Mouse (Mus musculus) liver, postnatal 0 days (tissue): ENCODE results near the gene Vmn1r54. TPM values are rescaled to one million over a fixed set of nuclear protein-coding genes. Genes with fewer than 3 reads are reported as not detected.

Experiments
- ATAC-seq: fragments of 200-750 bp; cut with Nextera tagmentation; 2 replicates; pipeline ENCODE4 v1.8.0; 2017; ENCODE audit warnings: mild to moderate bottlenecking, moderate library complexity
- DNase-seq: peaks from one replicate; pipeline ENCODE4 v3.0.0-alpha.2; 2016
- H3K27ac ChIP-seq: fragments of 300-500 bp; sonication (generic); 2 replicates; pipeline ENCODE4 v1.5.1; 2014; ENCODE audit warnings: antibody characterized with exemption, moderate library complexity, mild to moderate bottlenecking, low read depth
- H3K27me3 ChIP-seq: fragments of 300-500 bp; sonication (generic); 2 replicates; pipeline ENCODE4 v1.6.1; 2014; ENCODE audit warnings: low read length, control low read depth, mixed read lengths; ENCODE audit not compliant: insufficient read depth
- H3K36me3 ChIP-seq: fragments of 300-500 bp; sonication (generic); replicated peaks from 2 replicates; pipeline ENCODE4 v1.6.1; 2014; ENCODE audit warnings: mild to moderate bottlenecking, control low read depth, low read length, moderate library complexity, mixed read lengths; ENCODE audit not compliant: insufficient read depth
- H3K4me1 ChIP-seq: fragments of 300-500 bp; sonication (generic); 2 replicates; pipeline ENCODE4 v1.6.1; 2014; ENCODE audit warnings: antibody characterized with exemption, mild to moderate bottlenecking, control low read depth; ENCODE audit not compliant: insufficient read depth
- H3K4me2 ChIP-seq: fragments of 300-500 bp; sonication (generic); 2 replicates; pipeline ENCODE4 v1.6.1; 2014; ENCODE audit warnings: low read depth, mild to moderate bottlenecking, low read length, moderate library complexity, mixed read lengths
- H3K4me3 ChIP-seq: fragments of 300-500 bp; sonication (generic); 2 replicates; pipeline ENCODE4 v1.5.1; 2014; ENCODE audit warnings: low read depth, low read length
- H3K9ac ChIP-seq: fragments of 300-500 bp; sonication (generic); replicated peaks from 2 replicates; pipeline ENCODE4 v1.6.1; 2014; ENCODE audit warnings: mild to moderate bottlenecking, moderate library complexity
- H3K9me3 ChIP-seq: fragments of 300-500 bp; sonication (generic); 2 replicates; pipeline ENCODE4 v1.6.1; 2016; ENCODE audit warnings: mild to moderate bottlenecking, control low read depth, low read length, mixed read lengths
- CTCF ChIP-seq: sonication (generic); IDR thresholded peaks from 2 replicates; pipeline ENCODE4 v1.5.1; 2016; ENCODE audit warnings: antibody characterized with exemption, low read depth
- EP300 ChIP-seq: IDR thresholded peaks from 2 replicates; pipeline ENCODE4 v1.6.1; 2016; ENCODE audit warnings: antibody characterized with exemption, low read depth, mild to moderate bottlenecking
- WGBS: fragments of 180-500 bp; shearing (Covaris S2); extraction: QIAGEN DNeasy Blood & Tissue Kit; methylation state at CpG from one replicate; pipeline ENCODE4 v1.1.7; 2014; ENCODE audit not compliant: insufficient replicate concordance; 5-methylcytosine and 5-hydroxymethylcytosine counted together
- polyA plus RNA-seq: library from polyadenylated mRNA; unstranded; fragments of >200 nt; fragmentation: Nextera tagmentation; extraction: Ambion mirVana; gene quantifications from 2 replicates; pipeline ENCODE4 v1.2.1, GENCODE M21; 2015

Vmn1r54 gene
- polyA plus RNA-seq, 1 experiment from 2014 or later, result not detected

- 81% methylated on average over 1 of the region's 1 CpGs for WGBS
- no peaks in the 10 kb centered on the region for H3K9me3 ChIP-seq
These were observed 54.8 kb downstream of the Vmn1r54 start, which contains the start of gene BC048671 for GRCm38 (mm10) chr6:90300919-90301318. BC048671 (plus strand) TSS chr6:90301219.

GRCm38 (mm10) chr6:90306315-90306975 is 60.3 kb downstream of the Vmn1r54 start:
- peak overlapping the region; percentile 44; the same call in 1 of the 2 replicates for H3K27ac ChIP-seq
- no peak for DNase-seq
- no peaks in the 10 kb centered on the region for H3K9me3 ChIP-seq
- H3K36me3 ChIP-seq, result 0 out of 2 replicates have a peak, but pooled peaks cover 2% of the 10 kb centered on the region
- no peaks in the 10 kb centered on the region for H3K27me3 ChIP-seq
- H3K4me3 ChIP-seq, result no peak overlapping the region
- peaks cover 5% of the 10 kb centered on the region for H3K4me1 ChIP-seq
- H3K9ac ChIP-seq, result no peak overlapping the region
- TF ChIP-seq EP300 (no peak), CTCF (no peak)
- H3K4me2 ChIP-seq, result no peak overlapping the region
- WGBS, result 57% methylated on average over 6 of the region's 6 CpGs
- peak; percentile 83 for ATAC-seq

More at GRCm38 (mm10) chr6:90300919-90301318, 54.8 kb downstream of the Vmn1r54 start, which contains the start of gene BC048671:
- ATAC-seq (no peak), DNase-seq (no peak)
- H3K27me3 ChIP-seq, result no peaks in the 10 kb centered on the region
- H3K4me3 ChIP-seq, result no peak within 1 kb of the TSS
- no peak within 1 kb of the TSS for H3K9ac ChIP-seq
- no peak within 1 kb of the TSS for H3K27ac ChIP-seq
- no peaks in the 10 kb centered on the region for H3K36me3 ChIP-seq
- H3K4me1 ChIP-seq, result no peaks in the 10 kb centered on the region
- TF ChIP-seq EP300 (no peak), CTCF (no peak)
- no peak within 1 kb of the TSS for H3K4me2 ChIP-seq

GRCm38 (mm10) chr6:90308839-90309778 is 63.0 kb downstream of the Vmn1r54 start:
- Histone ChIP-seq H3K9ac (no peak overlapping the region), H3K27me3 (no peaks in the 10 kb centered on the region), H3K27ac (no peak overlapping the region), H3K9me3 (no peaks in the 10 kb centered on the region), H3K4me1 (peaks cover 5% of the 10 kb centered on the region), H3K4me2 (no peak overlapping the region), H3K4me3 (no peak overlapping the region), H3K36me3 (0 out of 2 replicates have a peak, but pooled peaks cover 2% of the 10 kb centered on the region)
- ATAC-seq, result no peak
- TF ChIP-seq CTCF (no peak), EP300 (no peak)
- DNase-seq, result no peak
- WGBS, result 83% methylated on average over 87 of the region's 87 CpGs

GRCm38 (mm10) chr6:90315961-90316360 is 69.9 kb downstream of the Vmn1r54 start:
- H3K27ac ChIP-seq, result no peak overlapping the region
- H3K4me1 ChIP-seq, result peaks cover 20% of the 10 kb centered on the region

GRCm38 (mm10) chr6:90317510-90318258 is 71.6 kb downstream of the Vmn1r54 start:
- Histone ChIP-seq H3K4me2 (no peak overlapping the region), H3K27me3 (no peaks in the 10 kb centered on the region), H3K4me1 (peaks cover 36% of the 10 kb centered on the region), H3K9ac (no peak overlapping the region), H3K27ac (no peak overlapping the region), H3K36me3 (0 out of 2 replicates have a peak, but pooled peaks cover 3% of the 10 kb centered on the region), H3K4me3 (no peak overlapping the region), H3K9me3 (no peaks in the 10 kb centered on the region)
- DNase-seq (no peak), ATAC-seq (no peak)
- TF ChIP-seq CTCF (no peak), EP300 (no peak)
- 74% methylated on average over 2 of the region's 2 CpGs for WGBS

More at GRCm38 (mm10) chr6:90315961-90316360, 69.9 kb downstream of the Vmn1r54 start:
- Histone ChIP-seq H3K9ac (no peak overlapping the region), H3K36me3 (0 out of 2 replicates have a peak, but pooled peaks cover 3% of the 10 kb centered on the region), H3K27me3 (no peaks in the 10 kb centered on the region), H3K4me3 (no peak overlapping the region), H3K9me3 (no peaks in the 10 kb centered on the region), H3K4me2 (no peak overlapping the region)
- TF ChIP-seq CTCF (no peak), EP300 (no peak)
- 73% methylated on average over 5 of the region's 5 CpGs for WGBS
- DNase-seq (no peak), ATAC-seq (no peak)

- DNase-seq (no peak), ATAC-seq (no peak)
- no peak overlapping the region for H3K4me3 ChIP-seq
- H3K27me3 ChIP-seq, result no peaks in the 10 kb centered on the region
- TF ChIP-seq CTCF, result no peak
- no peak for TF ChIP-seq EP300
- 0 out of 2 replicates have a peak, but pooled peaks cover 3% of the 10 kb centered on the region for H3K36me3 ChIP-seq
- no peaks in the 10 kb centered on the region for H3K9me3 ChIP-seq
- no peak overlapping the region for H3K9ac ChIP-seq
- WGBS, result 92% methylated on average over 2 of the region's 2 CpGs
- no peak overlapping the region for H3K4me2 ChIP-seq
- 0 out of 2 replicates have a peak overlapping the region, but pooled peaks have one; percentile 34 for H3K27ac ChIP-seq
- peaks cover 43% of the 10 kb centered on the region for H3K4me1 ChIP-seq
These were observed 72.9 kb downstream of the Vmn1r54 start for GRCm38 (mm10) chr6:90319019-90319418.
